Mouse (Mus musculus) MEL (cell line): Measurements from ENCODE around the gene Cma1. TPM values are rescaled to one million over a fixed set of nuclear protein-coding genes. Genes with fewer than 3 reads are reported as not detected.

Source experiments
- DNase-seq: peaks from one replicate; pipeline ENCODE4 v3.0.0; 2011; ENCODE audit warnings: low read depth, low spot score
- H3K27ac ChIP-seq: 2 replicates; pipeline ENCODE4 v1.5.1; 2012; ENCODE audit warnings: low read depth, mild to moderate bottlenecking, control low read depth, low read length, moderate library complexity; ENCODE audit not compliant: control insufficient read depth
- H3K27me3 ChIP-seq, 2 experiments: fragments of 150-350 bp in 1 of 2; sonication (generic) in 1 of 2; 2 replicates each; pipeline ENCODE4 v1.6.1; 2012; ENCODE audit warnings: low read length in 2 of 2, mild to moderate bottlenecking in 2 of 2, improper control_type of control experiment in 1 of 2, moderate library complexity in 1 of 2; ENCODE audit not compliant: insufficient read depth in 2 of 2, control insufficient read depth in 1 of 2
- H3K36me3 ChIP-seq, 2 experiments: 2 replicates each; pipeline ENCODE4 v1.6.1; 2012 to 2014; ENCODE audit warnings: low read length in 2 of 2, improper control_type of control experiment in 1 of 2, inconsistent platforms in 1 of 2, mild to moderate bottlenecking in 1 of 2; ENCODE audit not compliant: insufficient read depth in 2 of 2, control insufficient read depth in 1 of 2
- H3K4me1 ChIP-seq, 2 experiments: fragments of 150-350 bp in 1 of 2; sonication (generic) in 1 of 2; 2 replicates each; pipeline ENCODE4 v1.6.1; 2012; ENCODE audit warnings: low read length in 2 of 2, improper control_type of control experiment in 1 of 2, mild to moderate bottlenecking in 1 of 2; ENCODE audit not compliant: insufficient read depth in 2 of 2, control insufficient read depth in 1 of 2
- H3K4me3 ChIP-seq, 2 experiments: fragments of 150-350 bp in 1 of 2; sonication (generic) in 1 of 2; 2 replicates each; pipeline ENCODE4 v1.5.1; 2012; ENCODE audit warnings: low read depth in 2 of 2, low read length in 2 of 2, mild to moderate bottlenecking in 2 of 2, moderate library complexity in 2 of 2, control low read depth in 1 of 2, improper control_type of control experiment in 1 of 2; ENCODE audit not compliant: control insufficient read depth in 1 of 2, insufficient read depth in 1 of 2
- H3K79me2 ChIP-seq: 2 replicates; pipeline ENCODE4 v1.6.1; 2012; ENCODE audit warnings: mild to moderate bottlenecking, low read length, moderate library complexity; ENCODE audit not compliant: control insufficient read depth, poor library complexity, insufficient read depth
- H3K9ac ChIP-seq: 2 replicates; pipeline ENCODE4 v1.6.1; 2012; ENCODE audit warnings: low read depth, mild to moderate bottlenecking, control low read depth, low read length, moderate library complexity; ENCODE audit not compliant: control insufficient read depth, poor library complexity, severe bottlenecking
- H3K9me3 ChIP-seq: fragments of 150-350 bp; sonication (generic); replicated peaks from 2 replicates; pipeline ENCODE4 v1.6.1; 2012; ENCODE audit warnings: mild to moderate bottlenecking, low read length, improper control_type of control experiment, moderate library complexity; ENCODE audit not compliant: insufficient read depth
- BHLHE40 ChIP-seq: IDR thresholded peaks from 2 replicates; pipeline ENCODE4 v1.6.1; 2012; ENCODE audit warnings: low read depth, mild to moderate bottlenecking, inconsistent platforms, low read length, improper control_type of control experiment, borderline replicate concordance
- CHD2 ChIP-seq: IDR thresholded peaks from 2 replicates; pipeline ENCODE4 v1.6.1; 2011; ENCODE audit warnings: low read length, improper control_type of control experiment
- CTCF ChIP-seq, 3 experiments: IDR thresholded peaks in 2 of 3; conservative IDR thresholded peaks in 1 of 3; 2 replicates each; pipeline ENCODE4 v1.5.1; 2011 to 2012; ENCODE audit warnings: low read length in 3 of 3, low read depth in 2 of 3, mild to moderate bottlenecking in 2 of 3, improper control_type of control experiment in 1 of 3, inconsistent platforms in 1 of 3, mixed read lengths in 1 of 3, moderate library complexity in 1 of 3; ENCODE audit not compliant: control insufficient read depth in 1 of 3, insufficient read depth in 1 of 3, poor library complexity in 1 of 3, severe bottlenecking in 1 of 3
- E2F4 ChIP-seq: IDR thresholded peaks from 2 replicates; pipeline ENCODE4 v1.6.1; 2011; ENCODE audit warnings: low read depth, low read length, improper control_type of control experiment, borderline replicate concordance
- EP300 ChIP-seq, 2 experiments: IDR thresholded peaks; 2 replicates each; pipeline ENCODE4 v1.6.1; 2011; ENCODE audit warnings: improper control_type of control experiment in 2 of 2, low read length in 2 of 2, low read depth in 1 of 2, mild to moderate bottlenecking in 1 of 2
- ETS1 ChIP-seq: IDR thresholded peaks from 2 replicates; pipeline ENCODE4 v1.6.1; 2012; ENCODE audit warnings: low read depth, mild to moderate bottlenecking, inconsistent platforms, low read length, improper control_type of control experiment, moderate library complexity
- GABPA ChIP-seq: IDR thresholded peaks from 2 replicates; pipeline ENCODE4 v1.6.1; 2012; ENCODE audit warnings: low read depth, mild to moderate bottlenecking, inconsistent platforms, low read length, improper control_type of control experiment, moderate library complexity
- GATA1 ChIP-seq: IDR thresholded peaks from 2 replicates; pipeline ENCODE4 v1.6.1; 2011; ENCODE audit warnings: low read depth, low read length, improper control_type of control experiment
- HCFC1 ChIP-seq: IDR thresholded peaks from 2 replicates; pipeline ENCODE4 v1.6.1; 2012; ENCODE audit warnings: low read depth, mild to moderate bottlenecking, inconsistent platforms, low read length, improper control_type of control experiment, moderate library complexity
- KAT2A ChIP-seq: conservative IDR thresholded peaks from 2 replicates; pipeline ENCODE4 v1.6.1; 2012; ENCODE audit warnings: low read depth, low read length, improper control_type of control experiment, inconsistent platforms
- MAFK ChIP-seq: IDR thresholded peaks from 2 replicates; pipeline ENCODE4 v1.6.1; 2011; ENCODE audit warnings: low read depth, mild to moderate bottlenecking, low read length, improper control_type of control experiment, borderline replicate concordance
- MXI1 ChIP-seq: IDR thresholded peaks from 2 replicates; pipeline ENCODE4 v1.6.1; 2011; ENCODE audit warnings: mild to moderate bottlenecking, low read depth, low read length, improper control_type of control experiment
- MYB ChIP-seq: IDR thresholded peaks from 2 replicates; pipeline ENCODE4 v1.6.1; 2011; ENCODE audit warnings: mild to moderate bottlenecking, low read depth, low read length, improper control_type of control experiment
- MYC ChIP-seq: IDR thresholded peaks from 2 replicates; pipeline ENCODE4 v1.6.1; 2011; ENCODE audit warnings: low read depth, mild to moderate bottlenecking, low read length, improper control_type of control experiment, moderate library complexity
- NELFE ChIP-seq: IDR thresholded peaks from 2 replicates; pipeline ENCODE4 v1.6.1; 2011; ENCODE audit warnings: low read depth, low read length, improper control_type of control experiment
- NRF1 ChIP-seq: IDR thresholded peaks from 2 replicates; pipeline ENCODE4 v1.6.1; 2014; ENCODE audit warnings: low read depth, mild to moderate bottlenecking, inconsistent platforms, low read length, improper control_type of control experiment, moderate library complexity; ENCODE audit not compliant: poor library complexity, insufficient read depth, severe bottlenecking
- RAD21 ChIP-seq: IDR thresholded peaks from 2 replicates; pipeline ENCODE4 v1.6.1; 2011; ENCODE audit warnings: mild to moderate bottlenecking, low read depth, low read length, improper control_type of control experiment
- RCOR1 ChIP-seq: IDR thresholded peaks from 2 replicates; pipeline ENCODE4 v1.6.1; 2012; ENCODE audit warnings: low read depth, mild to moderate bottlenecking, inconsistent platforms, low read length, improper control_type of control experiment
- TAL1 ChIP-seq: IDR thresholded peaks from 2 replicates; pipeline ENCODE4 v1.6.1; 2012; ENCODE audit warnings: mild to moderate bottlenecking, inconsistent platforms, low read length, moderate library complexity, mixed read lengths
- TBP ChIP-seq: IDR thresholded peaks from 2 replicates; pipeline ENCODE4 v1.8.0; 2011; ENCODE audit warnings: low read depth, low read length, improper control_type of control experiment
- TCF12 ChIP-seq: IDR thresholded peaks from 2 replicates; pipeline ENCODE4 v1.6.1; 2014; ENCODE audit warnings: low read depth, mild to moderate bottlenecking, inconsistent platforms, low read length, improper control_type of control experiment, moderate library complexity
- UBTF ChIP-seq: IDR thresholded peaks from 2 replicates; pipeline ENCODE4 v1.6.1; 2012; ENCODE audit warnings: low read depth, mild to moderate bottlenecking, inconsistent platforms, low read length, improper control_type of control experiment, moderate library complexity, borderline replicate concordance; ENCODE audit not compliant: insufficient read depth
- USF1 ChIP-seq: IDR thresholded peaks from 2 replicates; pipeline ENCODE4 v1.6.1; 2014; ENCODE audit warnings: low read depth, mild to moderate bottlenecking, inconsistent platforms, low read length, improper control_type of control experiment, moderate library complexity
- ZMIZ1 ChIP-seq: IDR thresholded peaks from 2 replicates; pipeline ENCODE4 v1.6.1; 2012; ENCODE audit warnings: low read depth, mild to moderate bottlenecking, inconsistent platforms, low read length, improper control_type of control experiment, moderate library complexity
- ZNF384 ChIP-seq: IDR thresholded peaks from 2 replicates; pipeline ENCODE4 v1.6.1; 2012; ENCODE audit warnings: low read depth, mild to moderate bottlenecking, inconsistent platforms, low read length, improper control_type of control experiment
- polyA plus RNA-seq, 2 experiments: library from polyadenylated mRNA; stranded (reverse) in 1 of 2; unstranded in 1 of 2; fragments of >175 nt in 1 of 2; fragments of >200 nt in 1 of 2; gene quantifications; 2 replicates each; pipeline versions ENCODE4 v1.2.1 to v1.2.4; 2012; ENCODE audit warnings: low replicate concordance in 2 of 2, low read depth in 1 of 2; ENCODE audit not compliant: insufficient read length in 2 of 2, insufficient read depth in 1 of 2, missing spikeins in 1 of 2
- total RNA-seq: library from RNA; depleted of rRNA; stranded (reverse); fragments of 300-350 nt; gene quantifications from 2 replicates; pipeline ENCODE4 v1.2.3, GENCODE M21; 2012

The Cma1 gene
- total and polyA plus RNA-seq, 3 experiments = 0.13 to 0.19 TPM; not detected in 1

DNA sequence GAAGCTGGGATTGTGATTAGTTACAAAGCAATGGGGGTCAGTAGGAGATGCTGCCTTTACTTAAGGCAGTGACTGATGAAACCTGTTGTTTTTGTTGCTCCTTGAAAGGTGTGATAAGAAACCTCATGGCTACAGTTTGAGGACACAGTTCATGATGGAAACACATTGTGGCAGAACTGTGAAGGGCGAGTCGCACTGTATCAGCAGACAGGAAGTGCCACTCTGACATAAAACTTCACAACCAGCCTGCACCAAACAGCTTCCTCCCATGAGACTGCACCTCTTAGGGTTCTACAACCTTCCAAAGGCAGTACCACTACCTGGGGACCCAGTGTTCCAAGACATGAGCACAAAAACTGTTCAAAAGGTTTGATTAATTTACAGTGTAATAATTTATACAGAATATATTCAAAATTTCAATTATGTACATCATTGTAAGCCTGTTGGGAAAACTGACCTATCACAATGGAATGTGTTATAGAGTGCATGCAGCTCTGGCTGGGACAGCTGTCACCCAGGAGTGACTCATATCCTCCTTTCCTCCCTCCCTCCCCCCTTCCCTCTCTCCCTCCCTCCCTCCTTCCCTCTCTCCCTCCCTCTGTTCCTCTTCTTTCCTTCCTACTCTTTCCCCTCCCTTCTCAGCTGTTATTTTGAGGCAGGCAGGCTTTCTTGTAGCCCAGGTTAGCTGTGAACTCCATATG, 1.9 kb upstream of the Cma1 start:
- Histone ChIP-seq H3K27ac (no peak overlapping the region), H3K9ac (no peak overlapping the region), H3K27me3 (peaks cover 29 to 37% of the 10 kb centered on the region in 2 experiments), H3K79me2 (no peaks in the 10 kb centered on the region), H3K9me3 (no peaks in the 10 kb centered on the region), H3K4me1 (peaks cover 0 to 5% of the 10 kb centered on the region in 2 experiments; a peak in 1 of 4 replicates), H3K36me3 (no peaks in the 10 kb centered on the region), H3K4me3 (no peak overlapping the region)
- TF ChIP-seq TBP = no peak
- no peak for TF ChIP-seq E2F4
- no peak for TF ChIP-seq MXI1
- no peak for TF ChIP-seq CHD2
- no peak for TF ChIP-seq ZNF384
- no peak for TF ChIP-seq RAD21
- no peak for TF ChIP-seq USF1
- TF ChIP-seq MAFK = no peak
- no peak for TF ChIP-seq KAT2A
- TF ChIP-seq TCF12 = no peak
- no peak for TF ChIP-seq NELFE
- TF ChIP-seq UBTF = no peak
- TF ChIP-seq TAL1 = no peak
- TF ChIP-seq GABPA = no peak
- TF ChIP-seq BHLHE40 = no peak
- TF ChIP-seq MYC = no peak
- TF ChIP-seq NRF1 = no peak
- TF ChIP-seq CTCF (IDR thresholded peaks at IDR 0.05 in 2 of 3, conservative IDR thresholded peaks at IDR 0.05 in 1 of 3; ENCODE audit: control insufficient read depth in 1 of 3, insufficient read depth in 1 of 3, low read depth in 2 of 3, low read length in 3 of 3, poor library complexity in 1 of 3, severe bottlenecking in 1 of 3) = no peak
- TF ChIP-seq RCOR1 = no peak
- no peak for TF ChIP-seq GATA1
- no peak for DNase-seq

GRCm38 (mm10) chr14:55943601-55944000, 874 bp downstream of the Cma1 start:
- Histone ChIP-seq H3K4me1 (no peaks in the 10 kb centered on the region), H3K9me3 (no peaks in the 10 kb centered on the region), H3K79me2 (no peaks in the 10 kb centered on the region), H3K4me3 (no peak overlapping the region), H3K27ac (no peak overlapping the region), H3K36me3 (no peaks in the 10 kb centered on the region), H3K27me3 (peaks cover 37 to 51% of the 10 kb centered on the region in 2 experiments), H3K9ac (no peak overlapping the region)
- DNase-seq = no peak
- TF ChIP-seq GATA1 = no peak
- no peak for TF ChIP-seq EP300 (IDR thresholded peaks at IDR 0.05; ENCODE audit: low read depth in 1 of 2, low read length in 2 of 2)
- TF ChIP-seq HCFC1 = no peak
- no peak for TF ChIP-seq TCF12
- TF ChIP-seq ZMIZ1 = no peak
- TF ChIP-seq CTCF (IDR thresholded peaks at IDR 0.05 in 2 of 3, conservative IDR thresholded peaks at IDR 0.05 in 1 of 3; ENCODE audit: control insufficient read depth in 1 of 3, insufficient read depth in 1 of 3, low read depth in 2 of 3, low read length in 3 of 3, poor library complexity in 1 of 3, severe bottlenecking in 1 of 3) = no peak
- no peak for TF ChIP-seq USF1
- no peak for TF ChIP-seq ETS1
- TF ChIP-seq UBTF = no peak
- TF ChIP-seq MYB = no peak
- no peak for TF ChIP-seq NELFE
- TF ChIP-seq E2F4 = no peak
